Comparison of ENCODE assay signal across 27 mouse cellular contexts in genomic region chr1:160086651-160087050, GRCm38 (mm10).
"Had no signal": no experiment of that assay in that cellular context is flagged by ENCODE, and none has a peak within 500 bp of the region (broad histone marks: within the 10 kb centered on the region; RNA-seq: fewer than 3 reads in every experiment).

No protein-coding gene starts in this region.

- H3K4me3 ChIP-seq: gastrocnemius, adult 2 months; heart, adult 2 months; heart, embryonic 13.5 days; heart, embryonic 15.5 days; hindbrain, embryonic 12.5 days; kidney, embryonic 15.5 days; limb, embryonic 10.5 days; limb, embryonic 12.5 days had no signal

- DNase-seq: gastrocnemius, adult 2 months; gastrocnemius, postnatal 10 days; gastrocnemius, postnatal 25 days; heart, adult 11 months; heart, adult 2 months; heart, postnatal 14 days; heart, postnatal 36 days; kidney, adult 11 months; kidney, adult 2 months; kidney, adult 9 months; kidney, postnatal 14 days; kidney, postnatal 36 days; layer of hippocampus, adult 9-11 months; layer of hippocampus, postnatal 36 days; liver had no signal

- H3K27ac ChIP-seq: gastrocnemius, adult 2 months; heart, adult 2 months; heart, embryonic 13.5 days; heart, embryonic 15.5 days; hindbrain, embryonic 12.5 days; kidney, embryonic 15.5 days; kidney, postnatal 0 days; limb, embryonic 10.5 days; limb, embryonic 12.5 days had no signal

- H3K9ac ChIP-seq: heart, embryonic 13.5 days; heart, embryonic 15.5 days; hindbrain, embryonic 12.5 days; kidney, embryonic 15.5 days; limb, embryonic 12.5 days had no signal

- H3K36me3 ChIP-seq: heart, embryonic 13.5 days; heart, embryonic 15.5 days; hindbrain, embryonic 12.5 days; kidney, embryonic 15.5 days; limb, embryonic 10.5 days; limb, embryonic 12.5 days had no signal

- ATAC-seq: forebrain, embryonic 16.5 days; hindbrain, embryonic 16.5 days; intestine, embryonic 16.5 days had no signal

- H3K9me3 ChIP-seq: heart, embryonic 13.5 days; heart, embryonic 15.5 days; hindbrain, embryonic 12.5 days; kidney, embryonic 15.5 days; limb, embryonic 10.5 days; limb, embryonic 12.5 days had no signal

- H3K27me3 ChIP-seq: heart, embryonic 13.5 days; heart, embryonic 15.5 days; kidney, embryonic 15.5 days had no signal

- H3K4me2 ChIP-seq: heart, embryonic 11.5 days; heart, embryonic 13.5 days; heart, embryonic 15.5 days; hindbrain, embryonic 12.5 days; kidney, embryonic 15.5 days; limb, embryonic 12.5 days; liver, embryonic 11.5 days had no signal

- H3K4me1 ChIP-seq: heart, embryonic 13.5 days; heart, embryonic 15.5 days; hindbrain, embryonic 12.5 days; kidney, embryonic 15.5 days; limb, embryonic 10.5 days; limb, embryonic 12.5 days had no signal
